Mouse (Mus musculus): ENCODE results near the gene Trpm8.

Trpm8 gene

DNA sequence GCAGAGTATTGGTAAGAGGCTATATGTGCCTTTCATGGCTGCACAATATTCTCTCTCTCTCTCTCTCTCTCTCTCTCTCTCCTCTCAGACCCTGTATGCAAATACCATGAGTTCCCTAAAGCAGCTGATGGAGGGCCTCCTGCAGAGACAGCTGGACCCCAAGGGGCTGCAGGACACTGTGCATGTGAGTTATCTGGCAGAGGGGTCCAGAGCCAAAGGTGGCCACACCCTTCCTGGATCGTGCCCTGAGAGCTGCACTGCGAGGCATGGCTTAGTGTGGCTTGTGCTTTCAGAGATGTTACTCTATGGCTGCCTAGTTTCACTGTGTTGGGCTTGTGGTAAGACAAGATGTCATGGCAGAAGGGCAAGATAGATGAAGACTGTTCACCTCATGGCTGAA is 29.8 kb upstream of the Trpm8 start:
- no peak for DNase-seq (ENCODE audit: low read depth, low spot score)

DNA sequence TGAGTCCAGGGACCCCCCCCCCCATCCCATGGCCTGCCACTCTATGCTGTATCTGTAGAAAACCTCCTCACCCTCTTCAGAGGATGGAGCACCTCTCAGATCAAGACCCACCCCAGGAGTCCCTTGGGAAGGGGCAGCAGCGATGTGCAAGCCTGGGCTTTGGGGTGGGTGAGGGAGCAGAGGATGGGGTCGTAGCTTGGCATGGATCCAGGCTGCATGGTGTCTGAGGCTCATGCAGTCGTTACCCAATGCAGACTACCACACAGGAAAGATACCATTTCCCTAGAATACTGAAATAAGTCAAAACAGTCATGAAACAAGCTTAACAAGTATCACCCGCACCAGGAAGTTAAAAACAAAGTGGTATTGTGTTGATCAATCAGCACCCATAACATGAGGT is 28.8 kb upstream of the Trpm8 start:
- no peak for DNase-seq (ENCODE audit: low read depth, low spot score)

DNA sequence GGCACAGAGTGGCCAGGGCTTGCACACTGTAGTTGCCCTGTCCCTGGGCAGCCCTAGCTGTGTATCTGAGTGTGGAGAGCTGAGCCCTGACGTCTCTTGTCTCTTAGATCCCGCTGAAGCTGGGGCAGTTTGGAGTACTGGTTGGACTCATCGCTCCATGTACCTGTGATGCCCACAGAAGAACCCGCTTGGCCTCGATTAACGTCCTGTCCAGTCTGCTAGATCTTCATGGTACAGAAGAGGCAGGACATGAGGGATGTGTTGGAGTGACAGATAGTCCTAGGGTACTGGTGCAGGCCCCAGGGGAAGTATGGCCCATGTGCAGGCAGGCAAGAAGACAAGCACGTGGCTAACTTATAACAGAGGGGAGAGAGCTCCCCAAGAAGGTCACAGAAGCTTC is 27.9 kb upstream of the Trpm8 start:
- no peak for DNase-seq (ENCODE audit: low read depth, low spot score)

DNA sequence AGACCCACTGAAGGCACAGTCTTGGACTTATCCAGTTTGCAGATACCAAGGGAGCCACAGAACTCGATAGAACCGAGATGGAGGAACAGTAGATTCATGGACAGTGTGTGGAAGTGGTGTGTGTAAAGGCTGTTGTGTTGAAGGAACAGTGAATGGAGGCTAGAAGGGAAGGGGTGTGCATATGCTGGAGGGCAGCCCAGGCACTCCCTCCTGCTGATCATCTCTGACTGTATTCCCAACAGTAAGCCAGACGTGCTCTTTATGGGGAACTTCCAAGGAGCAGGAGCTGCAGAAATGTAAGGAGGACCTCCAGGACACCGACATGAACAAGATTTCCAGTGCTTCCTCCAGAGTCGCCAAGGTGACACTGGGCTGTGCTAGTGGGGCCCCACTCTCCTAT is 27.4 kb upstream of the Trpm8 start:
- DNase-seq (ENCODE audit: low read depth, low spot score) = no peak

DNA sequence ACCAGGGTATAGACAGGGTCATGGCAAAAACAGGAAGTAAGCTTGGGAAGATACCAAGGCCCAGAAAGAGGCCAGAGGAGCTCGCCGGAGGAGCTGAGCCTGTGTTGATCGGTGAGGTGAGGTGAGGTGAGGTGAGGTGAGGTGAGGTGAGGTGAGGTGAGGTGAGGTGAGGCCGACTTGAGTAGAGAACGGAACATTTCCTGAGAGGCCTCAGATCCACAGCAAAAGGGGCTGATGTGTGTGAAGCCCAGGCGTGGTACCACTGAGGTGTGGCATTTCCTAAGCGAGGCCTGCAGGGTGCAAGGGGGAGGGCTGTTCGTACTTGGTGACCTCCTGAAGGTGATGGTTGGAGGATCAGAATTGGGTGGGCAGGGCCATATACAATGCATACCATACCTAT is 24.4 kb upstream of the Trpm8 start:
- no peak for DNase-seq (ENCODE audit: low read depth, low spot score)

DNA sequence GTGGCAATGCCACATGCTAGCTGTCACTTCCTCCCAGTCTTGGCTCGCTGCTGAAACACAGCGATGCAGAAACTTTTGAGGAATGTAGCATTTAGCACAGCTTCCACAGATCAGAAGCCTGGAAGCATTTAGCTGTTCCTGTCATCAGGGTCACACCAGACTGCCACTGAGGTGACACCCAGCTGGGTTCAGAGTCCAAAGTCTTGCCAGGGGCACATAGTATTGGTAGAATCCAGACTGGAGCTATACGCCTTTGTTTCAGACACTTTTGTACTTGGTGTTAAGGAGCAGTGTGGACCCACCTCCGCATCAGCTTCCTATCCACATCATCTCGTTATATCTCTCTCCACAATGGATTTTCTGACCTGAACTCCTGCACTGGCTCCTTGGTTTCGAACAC is 23.9 kb upstream of the Trpm8 start:
- DNase-seq (ENCODE audit: low read depth, low spot score) = no peak

DNA sequence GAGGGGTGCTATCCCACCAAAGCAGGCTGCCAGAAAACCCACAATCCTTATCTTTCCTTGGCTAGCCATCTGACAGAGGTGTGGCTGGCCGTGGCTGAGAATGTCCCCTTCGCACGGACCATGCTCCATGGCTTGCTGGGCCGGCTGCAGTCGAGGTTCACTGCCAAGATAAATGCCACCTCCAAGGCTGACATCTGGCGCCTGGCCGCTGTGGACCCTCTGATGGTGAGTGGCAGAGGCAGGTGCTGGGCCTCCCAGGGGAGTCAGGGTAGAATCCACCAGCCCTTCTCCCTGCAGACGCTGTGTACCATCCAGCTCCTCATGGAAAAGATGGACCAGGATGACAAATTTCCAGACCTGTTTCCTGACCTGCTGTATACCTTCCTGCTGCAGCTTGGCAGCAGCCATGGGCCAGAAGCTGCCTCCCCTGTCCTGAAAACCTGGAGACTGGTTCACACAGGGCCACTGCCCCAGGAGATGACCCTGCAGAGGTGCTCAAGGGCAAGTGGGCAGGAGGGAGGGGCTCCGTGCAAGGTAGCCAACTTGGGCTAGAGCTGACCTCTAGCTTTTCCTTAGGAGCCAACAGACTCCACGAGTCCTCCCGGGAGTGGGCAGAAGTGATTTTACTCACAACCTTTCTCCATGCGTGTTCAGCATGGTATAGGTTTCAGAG is 22.5 kb upstream of the Trpm8 start:
- DNase-seq (ENCODE audit: low read depth, low spot score) = no peak

DNA sequence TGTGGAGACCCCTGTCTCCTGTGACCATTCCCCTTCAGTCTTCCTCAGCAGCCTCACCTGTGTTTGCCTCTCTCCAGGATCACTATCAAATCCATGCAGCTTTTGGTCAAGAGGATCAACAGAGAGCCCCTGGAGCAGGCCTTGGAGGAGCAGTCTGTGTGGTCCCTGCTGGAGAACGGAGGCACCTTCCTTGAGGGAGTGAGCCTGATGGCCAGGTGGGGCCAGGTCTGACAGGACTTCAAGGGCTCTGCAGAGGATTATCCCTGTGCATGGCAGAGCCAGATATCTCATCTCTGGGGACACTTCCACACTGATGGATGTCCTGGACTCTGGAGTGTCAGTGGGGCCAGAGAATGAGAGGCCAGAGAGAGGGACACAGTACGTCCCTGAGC is 22.0 kb upstream of the Trpm8 start:
- DNase-seq (ENCODE audit: low read depth, low spot score) = no peak

DNA sequence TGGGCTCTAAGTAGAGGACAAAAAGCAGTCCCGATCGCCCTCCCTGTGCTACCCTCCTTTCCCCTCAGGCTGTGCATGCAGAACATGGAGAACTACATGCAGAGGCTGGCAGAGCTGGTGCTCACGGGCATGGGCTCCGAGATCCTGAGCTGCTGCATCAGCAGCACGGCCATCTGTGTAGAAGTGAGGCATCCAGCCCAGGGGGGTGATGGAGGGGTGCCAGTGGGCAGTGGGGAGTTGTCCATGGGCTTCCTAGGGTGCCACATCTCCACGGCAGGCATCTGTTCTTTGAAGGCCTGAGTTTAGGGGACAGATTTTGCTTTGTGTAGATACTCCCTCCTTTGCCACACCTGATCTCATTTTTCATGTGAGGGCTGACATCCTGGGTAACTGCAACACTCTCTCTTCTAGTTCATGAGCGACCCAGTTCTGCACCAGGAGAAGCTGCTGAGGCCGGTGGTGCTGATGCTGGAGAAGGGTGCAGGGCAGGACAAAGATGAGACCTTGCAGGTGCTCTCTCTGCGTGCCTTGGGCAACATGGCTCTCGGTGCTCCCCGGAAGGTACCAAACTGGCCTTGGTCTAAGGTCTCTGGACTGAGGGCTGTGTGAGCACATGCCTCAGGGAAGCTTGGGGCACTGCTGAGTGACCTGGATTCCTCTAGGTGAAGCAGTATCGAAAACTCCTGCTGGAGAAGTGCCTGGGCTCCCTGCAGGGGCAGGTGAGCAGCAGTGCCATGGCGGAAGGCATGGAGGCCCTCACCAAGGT is 21.3 kb upstream of the Trpm8 start:
- DNase-seq (ENCODE audit: low read depth, low spot score) = no peak

DNA sequence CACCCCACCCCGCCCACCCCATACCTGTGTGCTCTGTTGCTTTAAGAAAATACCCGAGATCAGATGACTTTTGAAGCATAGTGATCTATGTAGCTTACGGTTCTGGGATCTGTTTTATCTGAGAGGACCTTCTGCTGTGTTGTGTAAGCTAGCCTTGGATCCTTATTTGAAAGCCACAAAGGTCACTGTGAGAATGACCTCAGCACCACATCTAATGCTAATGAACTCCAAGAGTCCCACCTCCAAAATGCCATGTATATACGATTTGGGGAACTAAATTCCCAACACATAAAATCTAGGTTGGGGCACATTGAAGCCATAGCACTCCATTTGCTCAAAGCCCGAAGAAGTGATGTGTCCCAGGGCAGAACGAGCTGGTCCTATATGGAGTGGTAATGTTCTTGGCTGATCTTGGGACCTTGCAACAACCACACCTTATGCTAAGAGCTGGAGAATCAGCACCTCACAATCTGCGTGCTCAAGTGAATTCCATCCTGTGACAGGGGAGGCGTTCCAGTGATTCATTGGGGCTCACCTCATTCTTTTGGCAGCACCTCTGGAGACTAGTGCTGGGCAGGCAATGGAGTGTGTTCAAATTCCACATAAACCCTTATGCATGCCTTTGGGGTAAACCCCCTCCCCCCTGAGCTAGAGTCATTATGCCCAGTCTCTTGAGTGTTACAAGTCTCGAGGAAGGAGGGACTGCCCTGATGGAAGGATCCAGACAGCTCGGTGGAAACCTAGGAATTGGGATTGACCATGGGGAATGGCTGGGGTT is 20.4 kb upstream of the Trpm8 start:
- DNase-seq (ENCODE audit: low read depth, low spot score) = no peak

DNA sequence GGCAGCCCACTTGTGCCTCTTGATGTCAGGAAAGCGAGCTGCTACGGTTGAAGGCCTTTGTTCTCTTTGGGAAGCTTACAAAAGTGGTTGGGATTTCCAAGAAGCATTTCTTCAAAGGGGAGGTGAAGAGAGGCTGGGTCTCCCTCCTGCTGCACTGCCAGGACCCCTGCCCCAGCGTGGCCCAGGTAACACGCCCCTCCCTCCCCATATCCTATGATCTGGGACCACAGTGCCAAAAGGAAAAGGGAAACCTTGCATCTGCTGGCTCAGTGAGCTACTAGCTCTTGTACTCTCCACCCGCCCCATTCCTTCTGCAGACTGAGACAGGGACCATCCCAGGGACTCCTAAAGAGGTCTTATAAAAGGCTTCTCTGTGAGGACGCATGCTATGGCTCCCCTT is 19.8 kb upstream of the Trpm8 start:
- no peak for DNase-seq (ENCODE audit: low read depth, low spot score)

DNA sequence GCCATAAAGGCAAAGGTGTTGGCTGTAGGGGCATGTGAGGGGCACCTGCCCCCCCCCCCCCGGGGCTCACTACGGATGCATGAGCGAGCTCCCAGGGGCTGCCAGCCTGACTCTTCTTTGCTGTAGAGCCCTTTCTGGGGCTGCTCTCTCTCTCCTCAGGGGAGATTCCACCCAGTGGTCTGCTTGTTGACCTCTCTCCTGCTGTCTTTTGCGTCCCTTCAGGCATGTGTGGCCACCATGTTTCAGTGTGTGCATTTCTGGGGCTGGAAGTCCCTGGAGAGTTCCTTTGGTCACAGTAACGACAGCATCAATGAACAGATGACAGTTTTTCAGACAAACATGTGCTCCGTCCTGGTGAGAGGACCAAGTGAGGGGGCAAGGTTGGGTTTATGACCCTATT is 19.1 kb upstream of the Trpm8 start:
- DNase-seq (ENCODE audit: low read depth, low spot score) = no peak

DNA sequence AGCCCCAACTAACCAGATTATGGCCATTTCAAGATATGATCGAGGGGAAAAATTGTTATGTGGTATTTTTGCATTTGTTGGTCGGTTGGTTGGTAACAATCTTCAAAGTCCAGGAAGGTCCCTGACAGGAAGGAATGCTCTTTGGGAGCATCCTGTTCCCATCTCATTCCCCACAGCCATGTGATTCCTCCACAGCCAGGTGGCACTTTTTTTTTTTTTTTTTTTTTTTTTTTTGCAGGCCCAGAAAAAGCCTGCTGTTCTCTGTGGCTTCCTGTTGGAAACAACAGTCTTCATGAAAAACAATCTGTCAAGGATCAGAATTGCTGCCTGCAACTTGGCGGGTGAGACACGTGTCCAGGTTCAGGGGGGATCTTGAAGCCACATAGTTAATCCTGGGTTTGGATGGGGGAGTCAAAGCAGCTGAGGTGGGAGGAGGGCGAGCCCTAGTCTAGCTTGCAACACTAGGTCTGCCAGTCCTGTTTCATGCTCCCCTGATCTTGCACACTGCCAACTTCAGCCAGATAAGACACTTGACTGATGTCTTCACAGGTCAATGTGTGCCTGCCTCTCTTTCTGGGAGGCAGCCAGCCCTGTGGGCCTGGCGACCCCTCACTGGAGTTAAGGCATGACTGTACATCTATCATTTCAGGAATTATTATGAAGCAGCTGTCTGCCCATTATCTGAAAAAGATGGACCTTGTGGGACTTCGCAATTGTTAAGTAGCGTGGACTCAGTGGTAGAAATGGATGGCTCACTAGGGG is 18.4 kb upstream of the Trpm8 start:
- no peak for DNase-seq (ENCODE audit: low read depth, low spot score)

DNA sequence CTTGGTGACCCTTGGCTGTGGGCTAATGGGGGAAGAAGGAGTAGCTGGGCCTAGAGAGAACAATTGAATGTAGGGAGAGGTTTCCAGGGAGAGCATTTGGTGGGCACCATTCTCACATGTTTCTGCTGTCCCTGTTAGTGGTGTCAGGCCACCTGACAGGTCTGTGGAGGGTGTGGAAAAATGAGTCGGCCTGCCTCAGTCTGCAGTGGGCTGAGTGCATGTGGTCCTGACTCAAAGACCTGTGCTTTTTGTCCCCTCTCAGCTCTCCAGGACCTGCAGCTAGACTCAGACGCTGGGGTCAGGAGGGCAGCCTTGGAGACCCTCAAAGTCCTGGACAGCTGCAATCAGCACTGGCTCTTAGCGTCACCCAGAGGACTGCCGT is 17.8 kb upstream of the Trpm8 start:
- no peak for DNase-seq (ENCODE audit: low read depth, low spot score)

DNA sequence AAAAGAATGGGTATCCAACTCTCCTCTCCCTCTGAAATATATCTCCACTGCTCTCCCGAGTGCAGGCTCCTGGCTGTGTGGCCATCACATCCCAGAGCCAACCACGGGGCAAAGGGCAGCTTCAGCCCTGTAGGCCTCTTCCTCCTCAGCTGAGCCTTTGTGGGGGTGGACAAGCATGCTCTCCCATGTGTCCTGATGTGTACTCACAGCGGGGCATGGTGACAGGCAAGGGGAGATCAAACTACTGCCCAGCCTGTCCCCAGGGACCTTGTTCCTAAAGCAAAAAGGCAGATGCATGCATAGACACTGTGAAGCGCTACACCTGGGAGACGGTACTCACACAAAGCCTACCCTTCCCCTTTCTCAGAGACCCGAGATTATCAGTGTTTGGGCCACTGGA is 17.3 kb upstream of the Trpm8 start:
- no peak for DNase-seq (ENCODE audit: low read depth, low spot score)

DNA sequence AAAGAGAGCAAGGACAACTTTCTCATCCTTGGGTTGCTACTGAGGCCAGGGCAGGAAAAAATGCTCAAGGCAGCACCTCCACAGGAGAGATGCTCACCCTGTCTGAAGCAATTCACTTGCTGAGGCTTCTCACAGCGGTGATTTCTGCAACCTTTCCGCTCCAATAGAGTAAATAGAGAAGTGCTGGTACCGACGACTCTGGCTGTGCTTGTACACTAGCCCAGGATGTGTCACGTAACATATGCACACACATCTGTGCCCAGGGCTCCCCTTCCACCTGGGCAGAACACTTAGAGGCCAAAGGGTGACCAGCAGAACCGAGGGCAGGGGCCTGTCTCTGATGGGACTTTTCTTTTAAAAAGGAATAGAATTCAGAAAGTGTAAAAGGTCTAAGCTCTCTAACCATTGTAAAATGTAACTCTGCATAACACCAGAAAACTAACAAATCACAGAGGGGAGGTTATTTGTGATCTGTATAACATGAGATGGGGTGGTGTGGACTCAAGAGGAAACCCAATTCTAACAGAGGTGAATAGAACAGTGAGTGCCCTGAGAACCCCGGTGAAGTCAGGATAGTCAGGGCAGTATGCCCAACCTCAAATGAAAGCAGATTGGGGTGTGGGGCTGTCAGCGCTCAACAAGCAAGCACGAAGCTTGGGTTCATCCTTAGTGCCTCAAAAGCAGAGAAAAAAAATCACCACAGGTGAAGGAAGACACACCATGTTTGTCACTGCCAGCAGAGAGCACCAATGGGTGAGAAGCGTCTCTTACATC is 16.7 kb upstream of the Trpm8 start:
- DNase-seq (ENCODE audit: low read depth, low spot score) = no peak

DNA sequence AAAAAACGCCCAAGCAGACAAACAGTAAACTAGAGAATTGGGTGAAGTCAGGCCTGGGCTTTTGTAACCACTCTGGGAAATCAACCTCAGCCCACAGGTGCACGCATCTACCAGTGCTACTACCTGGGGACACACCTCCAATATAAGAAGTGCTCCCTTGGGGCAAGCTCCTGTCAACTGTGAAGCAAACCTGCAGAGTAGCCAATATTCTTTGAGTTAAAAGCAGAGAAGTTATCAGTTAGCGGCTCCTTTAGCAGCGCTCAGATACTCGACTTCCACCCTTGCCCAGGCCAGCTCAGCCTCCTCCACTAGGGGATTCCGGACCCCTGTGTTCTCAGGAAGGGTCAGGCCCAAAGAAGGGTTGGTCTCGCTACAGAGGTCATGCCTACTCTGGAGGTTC is 15.8 kb upstream of the Trpm8 start:
- DNase-seq (ENCODE audit: low read depth, low spot score) = peak; percentile 34

DNA sequence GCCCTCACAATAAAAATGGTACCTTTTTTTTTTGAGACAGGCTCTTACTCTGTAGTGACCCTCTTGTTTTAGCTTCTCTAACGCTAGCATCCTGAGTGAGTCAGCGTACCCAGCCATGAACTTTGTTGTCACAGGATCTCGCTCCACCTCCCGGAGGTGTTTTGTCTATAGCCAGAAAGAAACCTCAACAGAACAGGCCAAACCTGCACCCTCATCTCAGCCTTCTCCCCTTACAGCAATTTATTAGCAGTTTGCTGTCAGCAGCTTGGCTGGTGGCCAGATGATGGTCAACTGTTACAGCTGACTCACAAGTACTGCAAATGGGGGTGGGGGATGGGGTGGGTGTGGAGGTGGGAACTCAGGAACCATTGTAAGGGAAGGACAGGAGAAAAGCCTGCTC is 15.2 kb upstream of the Trpm8 start:
- peak; percentile 66 for DNase-seq (ENCODE audit: low read depth, low spot score)

DNA sequence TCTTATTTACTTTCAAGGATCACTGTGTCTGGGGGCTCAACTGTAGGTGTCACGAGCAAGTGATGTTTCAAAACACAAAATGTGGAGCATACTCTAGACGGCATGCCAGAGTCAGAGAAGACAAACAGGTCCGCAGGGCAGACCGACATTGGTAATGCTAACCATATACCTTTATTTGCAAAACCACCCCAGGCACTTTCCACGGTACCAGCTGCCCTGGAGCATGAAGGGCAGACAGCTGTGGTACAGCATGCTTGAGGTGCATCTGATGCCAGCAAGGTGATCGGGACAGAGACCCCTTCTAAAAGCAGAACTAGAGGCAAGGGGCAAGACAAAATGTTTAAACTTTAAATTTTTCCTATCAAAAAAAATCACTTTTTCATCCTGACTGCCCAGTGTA is 14.5 kb upstream of the Trpm8 start:
- no peak for DNase-seq (ENCODE audit: low read depth, low spot score)

DNA sequence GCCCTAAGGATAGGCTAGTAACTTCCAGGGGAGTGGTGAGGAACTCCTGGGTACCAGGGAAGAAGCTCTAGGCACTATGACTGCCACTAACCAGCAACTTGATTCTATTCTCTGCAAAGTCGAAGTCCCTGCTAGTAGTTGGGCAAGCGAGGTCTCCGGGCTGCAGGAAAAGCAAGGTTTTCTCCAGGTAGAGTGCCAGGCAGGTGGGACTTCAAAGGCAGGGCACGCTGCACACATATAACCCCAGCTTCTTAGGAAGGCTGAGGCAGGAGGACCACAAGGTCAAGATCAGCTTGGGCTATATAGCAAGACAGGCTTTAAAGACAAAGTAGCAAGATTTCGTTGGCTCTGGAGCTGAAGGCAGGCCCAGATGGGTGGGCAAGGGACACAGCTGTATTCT is 13.7 kb upstream of the Trpm8 start:
- no peak for DNase-seq (ENCODE audit: low read depth, low spot score)

DNA sequence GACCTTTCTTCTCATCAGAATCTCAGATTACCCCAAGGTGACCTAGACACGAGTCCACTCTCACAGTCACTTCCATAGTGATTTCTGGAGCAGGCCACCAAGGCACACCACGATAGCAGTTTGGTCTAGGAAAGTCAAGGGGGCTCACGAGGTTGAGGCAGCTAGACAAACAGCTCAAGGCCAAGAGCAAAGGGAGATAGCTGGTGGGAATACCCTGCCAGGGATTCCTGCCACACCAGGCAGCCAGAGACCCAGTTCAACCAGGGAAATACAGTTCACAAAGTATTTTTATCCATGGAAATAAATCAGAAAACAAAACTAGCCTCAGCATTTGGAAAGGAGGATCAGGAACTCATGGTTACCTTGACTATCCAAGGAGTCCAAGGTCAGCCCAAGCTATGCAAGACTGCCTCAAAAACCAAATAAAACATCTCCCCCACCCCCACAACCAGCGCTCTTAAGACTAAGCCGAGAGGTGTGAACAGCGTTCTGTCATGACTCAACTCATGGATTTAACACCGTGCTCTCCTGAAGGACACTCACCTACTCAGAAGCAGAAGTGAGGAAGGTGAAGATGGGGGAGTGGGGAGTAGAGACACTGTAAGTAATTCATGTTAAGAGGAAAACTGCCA is 13.1 kb upstream of the Trpm8 start:
- no peak for DNase-seq (ENCODE audit: low read depth, low spot score)

All from R1 (cell line).